Mouse (Mus musculus) spleen, postnatal 36 days (tissue): ENCODE measurements around the gene Mmp27.
A peak's percentile ranks its signal among the peaks of the same experiment; 100 is the strongest.

Experiments used
- DNase-seq, 2 experiments: peaks; one replicate each; pipeline ENCODE4 v3.0.0; 2022; ENCODE audit warnings: low spot score in 2 of 2, mixed read lengths in 1 of 2

Gene Mmp27

DNA sequence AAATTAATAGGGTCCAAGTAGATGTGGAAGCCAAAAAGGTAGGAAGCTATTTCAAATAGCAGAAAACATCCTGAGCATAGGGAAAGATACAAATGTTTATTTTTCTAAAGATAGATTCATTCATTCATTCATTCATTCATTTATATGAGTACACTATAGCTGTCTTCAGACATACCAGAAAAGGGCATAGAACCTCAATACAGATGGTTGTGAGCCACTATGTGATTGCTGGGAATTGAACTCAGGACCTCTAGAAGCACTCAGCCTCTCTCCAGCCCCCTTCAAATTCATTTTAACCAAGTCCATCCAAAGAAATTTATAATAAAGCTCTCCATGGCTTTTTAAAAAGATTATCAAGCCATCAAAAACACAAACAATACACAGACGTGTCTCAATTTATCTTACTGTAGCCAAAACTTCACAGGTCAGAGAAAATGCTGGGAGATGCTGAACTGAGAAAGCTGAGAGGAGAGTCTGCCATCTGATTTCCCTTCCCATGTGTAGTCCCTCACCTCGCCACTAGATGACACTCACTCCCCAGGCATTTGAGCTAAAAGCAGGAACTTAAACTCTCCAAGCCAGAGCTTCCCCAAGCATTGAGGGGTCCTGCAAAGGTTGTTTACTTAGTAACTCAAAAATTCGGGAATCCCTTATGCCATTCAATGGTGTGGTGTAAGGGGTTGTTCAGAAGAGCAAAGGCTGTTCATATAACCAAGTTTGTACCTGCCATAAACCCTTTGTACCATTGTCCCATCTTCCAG lies 32.0 kb downstream of the Mmp27 start:
- DNase-seq: peak; percentile 45 to 57

DNA sequence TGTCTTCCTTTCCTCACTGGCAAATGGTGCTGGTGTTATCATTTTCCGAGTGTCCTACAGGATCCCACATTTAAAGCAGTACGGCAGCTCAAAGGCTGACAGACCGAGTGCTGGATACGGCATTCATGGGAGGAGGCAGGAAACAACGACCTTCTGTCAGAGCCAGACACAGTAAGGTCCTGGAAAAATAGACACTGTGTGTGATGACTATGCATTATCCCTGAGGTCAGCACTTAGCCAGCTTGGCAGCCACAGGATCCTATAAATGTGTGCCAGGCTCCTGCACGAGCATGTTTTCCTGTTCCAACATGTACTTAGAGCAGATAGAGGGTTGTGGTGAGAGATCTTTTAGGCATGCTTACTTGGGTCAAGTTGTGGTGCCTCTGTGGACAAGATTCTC lies 32.8 kb downstream of the Mmp27 start:
- no peak for DNase-seq

DNA sequence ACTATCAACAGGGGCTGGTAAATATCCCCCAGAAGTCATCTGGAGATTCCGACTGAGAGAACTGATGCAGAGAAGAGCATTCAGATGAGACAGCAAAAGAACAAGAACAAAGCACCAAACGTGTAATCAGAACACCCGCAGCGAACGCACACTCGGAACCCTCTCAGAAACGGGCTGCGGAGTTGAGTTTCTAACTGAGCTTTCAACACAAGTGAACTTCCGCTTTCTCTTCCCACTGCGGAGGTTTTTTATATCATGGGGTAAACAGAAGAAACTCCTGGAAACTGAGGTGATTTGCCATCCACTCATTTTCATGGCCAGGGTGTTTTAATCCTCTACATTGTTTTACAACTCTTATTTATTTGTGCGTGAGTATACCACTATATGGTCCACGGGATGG lies 34.4 kb downstream of the Mmp27 start:
- no peak for DNase-seq

DNA sequence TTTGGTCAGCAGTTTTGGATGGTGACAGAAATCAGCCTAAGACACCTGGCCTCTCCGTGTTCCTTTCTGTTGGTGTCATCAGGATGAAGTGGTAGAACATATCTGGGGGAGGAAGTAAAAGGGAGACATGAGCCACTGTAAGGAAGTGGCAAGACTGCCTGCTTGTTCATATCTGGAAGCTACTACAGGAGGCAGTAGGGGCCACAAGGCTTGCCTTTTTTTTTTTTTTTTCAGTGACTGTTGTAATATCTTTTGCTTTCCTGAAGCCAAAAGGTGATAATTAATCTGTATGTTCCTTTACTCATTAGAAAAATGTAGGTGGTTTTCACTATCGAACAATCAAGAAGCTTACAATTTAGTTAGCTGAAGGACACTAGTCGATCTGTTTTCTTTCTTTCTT lies 51.4 kb downstream of the Mmp27 start:
- no peak for DNase-seq

DNA sequence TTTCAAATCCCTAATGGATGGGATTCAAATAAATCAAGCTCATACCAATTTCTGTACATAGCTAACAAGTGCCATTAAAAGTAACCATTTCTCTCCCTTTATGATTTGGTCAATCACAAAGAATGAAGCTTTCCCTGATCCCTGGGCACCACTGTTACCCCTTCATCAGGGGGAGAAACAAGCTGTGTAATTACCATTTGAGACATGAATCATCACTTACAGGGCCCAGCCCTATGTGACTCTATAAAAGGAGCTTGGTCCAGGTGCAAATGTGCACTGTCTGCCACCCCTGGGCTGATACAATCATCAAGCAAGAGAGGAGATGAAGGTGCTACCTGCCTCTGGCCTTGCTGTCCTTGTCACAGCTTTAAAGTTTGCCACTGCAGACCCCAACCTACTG lies 56.7 kb downstream of the Mmp27 start, which contains the start of gene Mmp20:
Mmp20 (plus strand) TSS at position 301 of the 400 bp plus-strand sequence.
- no peak for DNase-seq
